Mouse (Mus musculus): ENCODE measurements at regions not wholly inside any gene's neighbourhood (a gene's known extent, or its start where the extent isn't known, plus 50 kb on each side); places are given as distances from the start of the nearest gene placed in this dataset.

DNA sequence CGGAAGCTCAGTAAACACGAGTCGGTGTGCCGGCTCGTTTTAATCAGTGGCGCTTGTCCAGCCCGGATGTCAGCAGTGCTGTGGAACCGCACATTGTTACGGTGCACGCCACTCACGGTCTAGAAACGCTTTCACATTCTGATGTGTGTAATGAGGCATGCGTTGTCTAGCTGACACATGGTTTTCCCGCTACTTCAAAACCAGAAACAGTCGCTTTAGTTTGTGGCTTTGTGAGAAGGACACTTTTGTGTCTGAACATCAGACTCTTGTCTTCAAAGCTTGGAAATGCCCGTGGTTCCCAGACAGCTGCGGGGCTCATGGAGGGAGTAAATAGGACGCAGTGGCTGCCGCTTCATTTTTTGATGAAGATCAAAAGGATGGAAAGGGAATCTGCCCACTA, 77.0 kb upstream of the Lgr5 start:
- H3K4me2 ChIP-seq (replicated peaks) = peak overlapping the region; percentile 57
- peak overlapping the region; percentile 44 for H3K9ac ChIP-seq
- ATAC-seq (ENCODE audit: low FRiP score) = peak; percentile 72; the same call in 1 of the 2 replicates
- peak; percentile 43 for DNase-seq (ENCODE audit: low spot score)
- no peaks in the 10 kb centered on the region for H3K36me3 ChIP-seq (replicated peaks; ENCODE audit: control insufficient read depth, insufficient read depth)
- H3K4me3 ChIP-seq (replicated peaks; ENCODE audit: low read length) = peak overlapping the region; percentile 27
- H3K9me3 ChIP-seq (ENCODE audit: control insufficient read depth, low read length) = no peaks in the 10 kb centered on the region
- 31% methylated on average over 19 of the region's 19 CpGs for WGBS
- H3K4me1 ChIP-seq (replicated peaks; ENCODE audit: control insufficient read depth, insufficient read depth, low read length) = 0 out of 2 replicates have a peak, but pooled peaks cover 4% of the 10 kb centered on the region
- H3K27me3 ChIP-seq (ENCODE audit: control insufficient read depth, insufficient read depth, low read length) = no peaks in the 10 kb centered on the region
- H3K27ac ChIP-seq = no peak overlapping the region

DNA sequence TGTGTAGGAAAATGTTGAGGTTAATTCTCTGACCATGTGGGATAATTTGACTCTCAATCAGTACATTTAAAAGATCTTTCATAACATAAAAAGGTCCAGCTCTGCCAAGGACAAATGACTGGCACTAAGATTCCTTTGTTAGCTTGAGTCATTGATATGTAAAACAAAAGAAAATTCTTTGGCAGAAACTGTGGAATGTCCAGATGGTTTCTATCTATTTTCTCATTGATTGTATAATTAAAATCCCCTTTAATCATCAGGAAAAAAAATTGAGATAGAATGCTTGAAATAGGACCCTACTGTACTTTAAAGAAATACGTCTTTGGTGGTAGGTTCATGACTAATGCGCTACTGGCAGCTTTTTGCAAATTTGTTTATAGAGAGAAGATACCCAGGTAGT, 89.1 kb upstream of the Lgr5 start:
- 91% methylated on average over 2 of the region's 2 CpGs for WGBS
- no peaks in the 10 kb centered on the region for H3K4me1 ChIP-seq (replicated peaks; ENCODE audit: control insufficient read depth, insufficient read depth, low read length)
- H3K27ac ChIP-seq = no peak overlapping the region
- no peaks in the 10 kb centered on the region for H3K27me3 ChIP-seq (ENCODE audit: control insufficient read depth, insufficient read depth, low read length)
- no peak overlapping the region for H3K9ac ChIP-seq
- H3K36me3 ChIP-seq (replicated peaks; ENCODE audit: control insufficient read depth, insufficient read depth) = no peaks in the 10 kb centered on the region
- no peak overlapping the region for H3K4me2 ChIP-seq (replicated peaks)
- DNase-seq (ENCODE audit: low spot score) (no peak), ATAC-seq (ENCODE audit: low FRiP score) (no peak)
- no peak overlapping the region for H3K4me3 ChIP-seq (replicated peaks; ENCODE audit: low read length)
- H3K9me3 ChIP-seq (ENCODE audit: control insufficient read depth, low read length) = no peaks in the 10 kb centered on the region

DNA sequence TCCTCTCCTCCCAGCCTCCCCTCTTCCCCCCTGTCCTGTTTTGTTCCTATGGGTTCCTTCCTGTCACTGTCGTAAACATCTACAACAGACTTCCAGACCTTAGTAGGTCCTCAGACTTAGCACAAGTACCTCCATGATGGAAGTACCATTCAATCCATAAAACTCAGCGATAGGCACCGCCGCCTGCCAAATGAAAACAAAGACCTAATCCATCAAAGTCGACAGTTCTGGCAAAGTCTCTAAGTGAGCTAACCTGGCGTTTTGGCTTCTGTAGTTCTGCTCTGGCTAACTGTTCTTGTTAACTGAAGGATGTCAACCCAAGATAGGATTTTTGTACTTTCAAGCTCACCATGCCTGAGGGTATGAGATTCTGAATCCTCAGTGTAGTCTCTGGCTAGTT, 93.5 kb upstream of the Lgr5 start:
- 55% methylated on average over 6 of the region's 6 CpGs for WGBS
- Histone ChIP-seq H3K9me3 (ENCODE audit: control insufficient read depth, low read length) (no peaks in the 10 kb centered on the region), H3K27ac (no peak overlapping the region), H3K36me3 (replicated peaks; ENCODE audit: control insufficient read depth, insufficient read depth) (no peaks in the 10 kb centered on the region), H3K27me3 (ENCODE audit: control insufficient read depth, insufficient read depth, low read length) (no peaks in the 10 kb centered on the region), H3K4me3 (replicated peaks; ENCODE audit: low read length) (no peak overlapping the region), H3K4me2 (replicated peaks) (no peak overlapping the region), H3K9ac (no peak overlapping the region), H3K4me1 (replicated peaks; ENCODE audit: control insufficient read depth, insufficient read depth, low read length) (no peaks in the 10 kb centered on the region)
- peak; percentile 38 for DNase-seq (ENCODE audit: low spot score)
- no peak for ATAC-seq (ENCODE audit: low FRiP score)

DNA sequence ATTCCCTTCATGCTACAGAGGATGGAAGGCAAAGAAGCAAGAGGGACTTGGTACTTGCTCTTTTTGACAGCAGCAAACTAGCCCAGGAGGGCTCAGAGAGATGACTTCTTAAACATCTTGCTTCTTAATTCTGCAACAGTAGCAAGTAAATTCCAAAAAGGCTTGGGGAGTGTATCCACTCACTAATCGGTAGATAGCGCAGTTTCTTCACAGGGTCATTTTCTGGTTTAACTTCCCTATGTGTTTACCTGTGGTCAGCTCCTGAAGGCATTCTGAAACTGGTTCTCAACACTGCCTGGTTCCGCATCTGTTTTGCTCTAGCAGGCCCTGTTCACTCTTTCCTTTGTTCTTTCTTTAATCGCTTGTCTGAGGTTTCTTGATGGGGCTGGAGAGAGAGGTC, 104.4 kb upstream of the Lgr5 start:
- 99% methylated on average over 4 of the region's 4 CpGs for WGBS
- no peaks in the 10 kb centered on the region for H3K4me1 ChIP-seq (replicated peaks; ENCODE audit: control insufficient read depth, insufficient read depth, low read length)

DNA sequence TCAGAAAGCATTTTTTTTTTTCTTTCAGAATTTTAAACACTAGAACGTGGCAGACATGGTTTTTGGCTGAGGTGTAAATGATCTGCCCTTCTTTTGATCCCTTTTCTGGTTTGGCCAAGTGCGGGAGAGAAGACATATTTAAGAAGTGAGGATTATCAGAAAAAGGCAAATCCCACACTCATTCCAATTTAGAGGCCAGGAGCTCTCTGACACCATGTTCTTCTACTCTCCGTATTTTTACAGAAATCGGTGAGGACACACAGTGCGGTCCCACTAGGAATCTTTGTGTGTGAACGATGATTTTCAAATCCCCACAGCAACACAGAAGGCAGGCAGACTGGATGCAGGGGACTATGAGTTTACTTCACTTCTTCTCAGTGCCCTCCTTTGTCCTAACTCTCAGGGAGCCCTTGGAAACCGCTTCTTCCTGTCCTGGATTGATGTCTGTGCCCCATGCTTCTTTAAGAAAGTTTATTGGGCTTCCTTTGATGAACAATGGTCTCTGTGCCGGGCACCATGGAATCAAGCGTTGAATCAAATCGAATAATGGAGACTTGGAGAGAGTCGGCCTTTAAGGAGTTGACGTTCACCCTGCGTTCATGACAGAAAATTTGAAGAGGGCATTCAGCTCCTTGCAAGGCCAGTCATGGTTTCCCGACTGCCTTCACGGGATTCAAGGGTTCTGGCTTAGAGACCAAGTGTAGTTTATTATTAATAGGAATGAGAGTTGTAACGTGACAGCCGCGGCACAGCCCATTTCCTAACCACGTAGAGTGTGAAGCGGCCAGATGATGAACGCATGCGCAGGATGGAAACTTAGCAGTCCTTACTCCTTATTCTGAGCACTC, 106.6 kb upstream of the Lgr5 start:
- DNase-seq (ENCODE audit: low spot score) (no peak), ATAC-seq (ENCODE audit: low FRiP score) (peak; percentile 40; the same call in 1 of the 2 replicates)
- Histone ChIP-seq H3K36me3 (replicated peaks; ENCODE audit: control insufficient read depth, insufficient read depth) (no peaks in the 10 kb centered on the region), H3K27ac (no peak overlapping the region), H3K4me1 (replicated peaks; ENCODE audit: control insufficient read depth, insufficient read depth, low read length) (no peaks in the 10 kb centered on the region), H3K27me3 (ENCODE audit: control insufficient read depth, insufficient read depth, low read length) (no peaks in the 10 kb centered on the region), H3K4me3 (replicated peaks; ENCODE audit: low read length) (no peak overlapping the region), H3K9me3 (ENCODE audit: control insufficient read depth, low read length) (no peaks in the 10 kb centered on the region), H3K4me2 (replicated peaks) (no peak overlapping the region), H3K9ac (no peak overlapping the region)
- WGBS = 59% methylated on average over 22 of the region's 22 CpGs

More for the DNA sequence above, 104.4 kb upstream of the Lgr5 start:
- H3K27me3 ChIP-seq (ENCODE audit: control insufficient read depth, insufficient read depth, low read length) = no peaks in the 10 kb centered on the region
- H3K36me3 ChIP-seq (replicated peaks; ENCODE audit: control insufficient read depth, insufficient read depth) = no peaks in the 10 kb centered on the region
- DNase-seq (ENCODE audit: low spot score) (no peak), ATAC-seq (ENCODE audit: low FRiP score) (no peak)
- no peak overlapping the region for H3K27ac ChIP-seq
- no peak overlapping the region for H3K9ac ChIP-seq
- H3K9me3 ChIP-seq (ENCODE audit: control insufficient read depth, low read length) = no peaks in the 10 kb centered on the region
- no peak overlapping the region for H3K4me3 ChIP-seq (replicated peaks; ENCODE audit: low read length)
- H3K4me2 ChIP-seq (replicated peaks) = no peak overlapping the region

DNA sequence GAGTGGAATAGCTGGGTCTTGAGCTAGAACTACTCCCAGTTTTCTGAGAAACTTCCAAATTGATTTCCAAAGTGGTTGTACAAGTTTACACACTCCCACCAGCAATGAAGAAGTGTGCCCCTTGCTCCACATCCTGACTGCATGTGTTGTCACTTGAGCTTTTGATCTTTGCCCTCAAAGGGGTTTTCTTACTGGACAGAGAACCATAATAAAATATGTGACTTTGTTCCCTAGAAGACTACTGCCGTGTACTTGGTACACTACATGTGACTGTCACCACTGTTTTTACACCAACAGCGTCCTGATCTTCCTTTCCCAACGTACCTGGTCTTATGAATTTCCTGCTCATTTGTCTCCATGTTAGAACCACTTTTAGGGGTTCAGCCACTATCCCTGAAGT, 114.3 kb upstream of the Tspan8 start:
- Histone ChIP-seq H3K4me3 (replicated peaks; ENCODE audit: low read length) (no peak overlapping the region), H3K9ac (no peak overlapping the region), H3K36me3 (replicated peaks; ENCODE audit: control insufficient read depth, insufficient read depth) (no peaks in the 10 kb centered on the region), H3K9me3 (ENCODE audit: control insufficient read depth, low read length) (no peaks in the 10 kb centered on the region), H3K4me1 (replicated peaks; ENCODE audit: control insufficient read depth, insufficient read depth, low read length) (no peaks in the 10 kb centered on the region), H3K4me2 (replicated peaks) (no peak overlapping the region), H3K27me3 (ENCODE audit: control insufficient read depth, insufficient read depth, low read length) (no peaks in the 10 kb centered on the region), H3K27ac (no peak overlapping the region)
- ATAC-seq (ENCODE audit: low FRiP score) (no peak), DNase-seq (ENCODE audit: low spot score) (no peak)
- WGBS = 92% methylated on average over 3 of the region's 3 CpGs

DNA sequence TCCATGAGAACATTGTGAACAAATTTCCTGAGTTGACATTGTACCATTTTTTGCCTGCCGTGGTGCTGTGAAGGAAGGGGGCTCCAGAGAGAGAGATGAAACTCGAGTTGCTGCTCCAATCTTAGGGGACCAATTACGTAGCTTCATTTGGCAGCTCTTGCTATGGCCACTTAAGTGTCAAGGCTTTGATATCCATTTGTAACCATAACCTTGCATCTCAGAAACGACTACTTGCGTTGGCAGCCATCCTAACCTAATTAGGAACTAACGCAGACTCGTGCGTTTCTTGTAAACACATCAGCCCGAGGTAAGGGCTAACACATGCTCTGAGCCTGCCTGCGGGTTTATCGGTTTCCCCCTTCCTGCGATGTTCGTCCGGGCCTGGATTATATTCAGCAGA, 108.0 kb upstream of the Tspan8 start:
- no peaks in the 10 kb centered on the region for H3K9me3 ChIP-seq (ENCODE audit: control insufficient read depth, low read length)
- no peak overlapping the region; the same call in 1 of the 2 replicates for H3K4me2 ChIP-seq (replicated peaks)
- H3K4me3 ChIP-seq (replicated peaks; ENCODE audit: low read length) = no peak overlapping the region
- no peaks in the 10 kb centered on the region for H3K4me1 ChIP-seq (replicated peaks; ENCODE audit: control insufficient read depth, insufficient read depth, low read length)
- ATAC-seq (ENCODE audit: low FRiP score) (no peak), DNase-seq (ENCODE audit: low spot score) (no peak)
- H3K27me3 ChIP-seq (ENCODE audit: control insufficient read depth, insufficient read depth, low read length) = no peaks in the 10 kb centered on the region
- WGBS = 62% methylated on average over 14 of the region's 14 CpGs
- H3K36me3 ChIP-seq (replicated peaks; ENCODE audit: control insufficient read depth, insufficient read depth) = no peaks in the 10 kb centered on the region
- H3K9ac ChIP-seq = no peak overlapping the region
- no peak overlapping the region for H3K27ac ChIP-seq

DNA sequence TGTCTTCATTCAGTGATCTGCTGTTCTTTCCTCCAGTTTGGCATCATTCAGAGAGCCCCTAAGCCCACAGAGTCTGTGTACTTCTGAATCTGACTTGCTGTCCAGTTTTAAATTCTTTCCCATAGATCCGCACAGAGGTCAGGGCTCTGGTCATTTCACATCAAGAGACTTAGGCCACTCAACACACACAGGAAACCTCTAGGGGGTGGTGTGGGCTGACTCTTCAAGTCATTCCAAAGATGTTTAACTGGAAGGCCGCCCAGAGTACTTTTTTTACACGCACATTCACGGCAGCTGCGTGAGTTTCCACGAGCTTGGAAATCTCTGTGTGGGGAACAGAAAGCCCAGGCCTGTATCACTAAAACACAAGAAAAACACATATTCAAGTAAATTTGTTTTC, 102.7 kb upstream of the Tspan8 start:
- WGBS = 66% methylated on average over 6 of the region's 6 CpGs
- ATAC-seq (ENCODE audit: low FRiP score) = no peak
- H3K4me1 ChIP-seq (replicated peaks; ENCODE audit: control insufficient read depth, insufficient read depth, low read length) = 0 out of 2 replicates have a peak, but pooled peaks cover 3% of the 10 kb centered on the region
- no peak overlapping the region for H3K4me2 ChIP-seq (replicated peaks)
- H3K9me3 ChIP-seq (ENCODE audit: control insufficient read depth, low read length) = no peaks in the 10 kb centered on the region
- H3K36me3 ChIP-seq (replicated peaks; ENCODE audit: control insufficient read depth, insufficient read depth) = no peaks in the 10 kb centered on the region
- no peak overlapping the region for H3K4me3 ChIP-seq (replicated peaks; ENCODE audit: low read length)
- no peak overlapping the region for H3K9ac ChIP-seq
- no peaks in the 10 kb centered on the region for H3K27me3 ChIP-seq (ENCODE audit: control insufficient read depth, insufficient read depth, low read length)
- H3K27ac ChIP-seq = no peak overlapping the region
- no peak for DNase-seq (ENCODE audit: low spot score)

DNA sequence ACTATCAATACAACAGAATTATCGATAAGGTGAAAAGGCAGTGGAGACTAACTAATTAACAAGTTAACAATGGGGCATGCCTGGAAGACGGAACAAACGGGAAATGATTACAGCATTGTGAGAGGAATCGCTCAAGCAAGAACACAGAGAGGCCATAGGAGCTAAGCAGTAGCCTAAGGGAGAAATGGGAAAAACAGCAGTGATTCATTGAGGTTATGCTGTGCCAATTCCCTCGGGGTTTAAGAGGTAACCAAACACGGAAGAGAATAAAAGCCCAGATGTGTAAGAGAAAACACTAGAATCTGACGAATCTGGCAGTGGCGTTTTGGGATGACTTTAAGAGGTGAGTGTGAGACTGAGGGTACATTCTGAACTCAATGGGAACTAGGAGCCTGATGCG, 100.5 kb upstream of the Tspan8 start:
- DNase-seq (ENCODE audit: low spot score) = no peak
- 47% methylated on average over 9 of the region's 9 CpGs for WGBS

More for the DNA sequence above, 100.5 kb upstream of the Tspan8 start:
- Histone ChIP-seq H3K4me3 (replicated peaks; ENCODE audit: low read length) (no peak overlapping the region), H3K27me3 (ENCODE audit: control insufficient read depth, insufficient read depth, low read length) (no peaks in the 10 kb centered on the region), H3K9ac (no peak overlapping the region), H3K4me1 (replicated peaks; ENCODE audit: control insufficient read depth, insufficient read depth, low read length) (0 out of 2 replicates have a peak, but pooled peaks cover 3% of the 10 kb centered on the region), H3K36me3 (replicated peaks; ENCODE audit: control insufficient read depth, insufficient read depth) (no peaks in the 10 kb centered on the region), H3K9me3 (ENCODE audit: control insufficient read depth, low read length) (no peaks in the 10 kb centered on the region), H3K27ac (no peak overlapping the region), H3K4me2 (replicated peaks) (0 out of 2 replicates have a peak overlapping the region, but pooled peaks have one; percentile 12)
- no peak for ATAC-seq (ENCODE audit: low FRiP score)

Measured in hindbrain, embryonic 14.5 days (tissue).